Mouse (Mus musculus): ENCODE results near the gene Man2a2.

DNA sequence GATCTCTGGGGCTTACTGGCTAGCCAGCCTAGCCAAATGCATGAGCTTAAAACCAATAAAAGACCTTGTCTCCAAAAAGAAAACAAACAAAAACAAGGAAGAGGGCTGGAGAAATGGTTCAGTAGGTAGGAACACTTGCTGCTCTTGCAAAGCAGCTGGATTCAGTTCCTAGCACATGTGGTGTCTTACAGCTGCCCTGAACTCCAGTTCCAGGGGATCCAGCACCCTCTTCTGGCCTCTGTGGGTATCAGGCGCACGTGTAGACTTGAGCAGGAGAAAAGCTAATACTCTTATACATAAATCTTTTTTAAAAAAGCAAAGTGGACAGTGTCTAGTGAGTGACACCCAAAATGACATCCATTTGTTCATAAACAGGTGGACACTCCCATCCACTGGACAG is 69.7 kb downstream of the Man2a2 start:
- TF ChIP-seq CTCF (IDR thresholded peaks at IDR 0.05; ENCODE audit: control insufficient read depth, insufficient read depth, low read length) (peak; percentile 29; the same call in 1 of the 2 replicates), POLR2A (IDR thresholded peaks at IDR 0.05; ENCODE audit: borderline replicate concordance, control insufficient read depth, low read depth, low read length) (no peak)
